Mouse (Mus musculus) ovary, postnatal 10 days (tissue): Measurements from ENCODE around the gene Ric1.
"Not testable (repeated sequence)": the region's sequence is repeated elsewhere in the genome, so short reads cannot be mapped to it uniquely, and the experiment has no call there.

ENCODE experiments used
- DNase-seq: peaks from one replicate; pipeline ENCODE4 v3.0.0; 2022; ENCODE audit warnings: low spot score

The Ric1 gene

DNA sequence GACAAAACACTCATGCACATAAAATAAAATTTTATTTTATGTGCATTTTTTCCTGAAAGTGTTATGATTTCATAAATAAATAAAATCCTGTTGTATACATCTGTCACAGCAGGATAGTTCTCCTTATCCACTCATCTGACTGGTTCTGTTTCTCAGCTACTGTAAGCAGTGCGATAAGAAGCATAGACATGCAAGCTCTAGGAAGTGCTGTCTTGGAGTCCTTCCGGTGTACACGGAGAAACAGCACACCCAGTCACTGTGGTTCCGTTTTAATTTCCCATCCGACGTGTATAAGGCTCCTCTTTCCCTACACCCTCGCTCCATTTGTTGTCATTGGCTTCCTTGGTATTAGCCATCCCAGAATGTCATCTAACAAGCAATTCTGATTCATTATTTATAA lies 24.2 kb upstream of the Ric1 start:
- no peak for DNase-seq

DNA sequence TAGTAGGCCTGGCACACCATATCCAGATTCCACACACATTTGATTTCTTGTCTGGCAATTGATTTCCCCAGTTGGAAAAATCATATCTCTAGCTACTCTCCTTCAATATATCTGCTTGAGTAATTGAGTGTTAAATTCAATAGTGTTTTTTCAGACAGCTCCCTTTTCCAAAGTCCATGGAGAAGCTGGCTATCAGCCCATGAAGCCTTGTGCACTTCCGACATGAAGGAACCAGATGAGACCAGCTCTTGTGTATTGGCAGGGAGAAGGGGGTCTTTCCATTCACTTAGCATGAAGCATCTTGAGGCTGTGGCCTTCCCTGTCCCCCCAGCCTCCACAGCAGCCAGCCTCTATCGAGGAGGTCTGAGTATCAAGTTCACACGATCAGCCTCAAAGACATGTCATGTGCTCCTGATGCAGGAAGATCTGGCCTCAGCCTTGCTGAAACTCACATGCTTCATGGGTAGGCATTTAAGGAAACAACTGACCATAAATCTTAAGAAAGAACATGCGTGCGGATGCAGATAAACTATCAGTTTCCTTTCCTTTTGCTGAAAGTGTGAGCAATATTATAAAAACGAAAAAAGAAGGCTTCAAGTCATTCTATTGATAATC lies 23.1 kb upstream of the Ric1 start:
- no peak for DNase-seq

- DNase-seq, result no peak
Measured at GRCm38 (mm10) chr19:29500333-29500732, 21.7 kb upstream of the Ric1 start.

DNA sequence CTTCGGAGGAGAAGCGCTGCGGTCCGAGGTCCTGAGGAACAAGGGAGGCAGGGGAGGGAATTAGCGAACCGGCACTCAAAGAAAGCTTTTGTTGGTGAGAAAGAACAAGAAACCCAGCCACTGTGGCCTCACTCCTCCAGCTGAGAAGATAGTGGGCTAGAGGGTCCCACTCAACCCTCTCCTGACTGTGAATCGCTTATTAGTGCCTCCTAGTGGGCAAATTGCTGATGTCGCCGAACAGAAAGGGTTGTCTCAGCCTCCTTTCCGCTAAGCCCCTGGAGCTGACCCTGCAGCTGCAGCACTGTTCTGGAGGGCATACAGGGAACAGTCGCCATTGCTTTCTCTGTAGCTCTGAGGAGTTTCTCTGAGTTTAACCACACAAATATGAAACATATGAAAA lies 21.0 kb upstream of the Ric1 start:
- DNase-seq, result no peak

GRCm38 (mm10) chr19:29501507-29501906 lies 20.6 kb upstream of the Ric1 start:
- peak; percentile 57 for DNase-seq

DNA sequence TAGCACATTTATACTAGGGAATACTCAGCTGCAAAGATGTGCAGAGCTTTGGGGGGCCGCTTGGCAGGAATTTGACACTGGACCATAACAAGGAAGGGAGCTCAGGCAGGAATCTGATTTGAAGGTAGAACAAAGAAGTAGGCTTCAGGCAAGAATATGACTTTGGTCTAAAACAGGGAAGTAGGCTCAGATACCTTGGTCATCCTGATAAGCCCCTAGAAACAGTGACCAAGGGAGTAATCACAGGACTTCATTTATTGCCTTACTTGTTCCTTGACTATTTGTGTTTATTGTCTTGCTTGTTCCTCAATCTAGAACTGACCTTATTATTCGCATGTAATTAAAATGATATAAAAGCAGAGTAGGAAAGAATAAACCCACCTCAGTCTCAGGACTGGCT lies 18.0 kb upstream of the Ric1 start:
- no peak for DNase-seq

GRCm38 (mm10) chr19:29505617-29506016 lies 16.5 kb upstream of the Ric1 start:
- no peak for DNase-seq

DNA sequence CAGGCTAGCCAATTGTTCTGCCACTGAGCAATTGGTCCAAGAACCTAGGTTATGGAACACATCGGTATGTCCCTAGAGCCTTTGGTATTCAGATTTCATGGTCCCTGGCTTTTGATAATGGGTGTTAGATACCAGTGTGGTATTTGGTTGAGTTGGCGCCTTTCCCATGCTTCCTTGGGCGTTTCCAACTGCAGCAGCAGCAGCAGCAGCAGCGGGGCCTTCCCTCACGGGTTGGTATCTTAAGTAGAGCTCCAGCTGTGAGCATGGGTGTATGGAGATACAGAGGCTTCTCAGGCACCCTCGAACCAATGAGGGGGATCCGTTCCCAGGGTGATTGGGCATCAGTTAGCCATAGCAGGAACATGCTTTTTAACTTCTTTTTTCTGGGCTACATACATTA lies 13.9 kb upstream of the Ric1 start:
- no peak for DNase-seq

GRCm38 (mm10) chr19:29509857-29510256 lies 12.2 kb upstream of the Ric1 start:
- no peak for DNase-seq

GRCm38 (mm10) chr19:29511826-29512225 lies 10.3 kb upstream of the Ric1 start:
- no peak for DNase-seq

DNA sequence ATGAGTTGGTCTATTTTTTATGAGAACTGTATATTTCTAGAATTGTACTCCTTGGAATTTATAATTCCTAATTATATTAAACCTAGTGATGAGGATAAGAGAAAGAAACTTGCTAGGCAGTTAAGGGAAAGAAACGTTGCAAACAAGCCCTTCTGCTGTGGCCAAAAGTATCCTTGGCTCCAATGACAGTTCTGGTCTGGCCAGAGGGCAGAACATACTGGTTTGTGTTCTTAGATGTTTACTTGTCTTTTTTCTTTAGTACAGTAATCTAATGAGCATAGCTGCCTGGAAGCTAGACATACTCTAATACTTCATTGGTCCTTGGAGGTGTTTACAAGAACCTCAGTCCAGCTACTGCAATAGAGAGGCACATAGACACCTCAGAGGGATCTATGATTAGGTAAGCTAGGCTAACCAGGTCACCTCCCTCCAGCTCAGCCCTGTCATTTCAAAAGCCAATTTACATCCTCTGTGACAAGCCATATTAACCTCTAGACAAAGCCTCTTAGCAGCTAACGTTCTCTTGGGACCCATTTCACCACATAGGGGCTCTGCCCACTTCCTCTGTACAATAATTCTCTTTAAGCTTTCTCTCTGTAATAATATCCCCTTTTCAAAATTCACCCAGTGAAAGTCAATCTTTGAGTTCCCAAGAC lies 8.8 kb upstream of the Ric1 start:
- no peak for DNase-seq

GRCm38 (mm10) chr19:29514130-29514529 lies 8.0 kb upstream of the Ric1 start:
- DNase-seq, result no peak

DNA sequence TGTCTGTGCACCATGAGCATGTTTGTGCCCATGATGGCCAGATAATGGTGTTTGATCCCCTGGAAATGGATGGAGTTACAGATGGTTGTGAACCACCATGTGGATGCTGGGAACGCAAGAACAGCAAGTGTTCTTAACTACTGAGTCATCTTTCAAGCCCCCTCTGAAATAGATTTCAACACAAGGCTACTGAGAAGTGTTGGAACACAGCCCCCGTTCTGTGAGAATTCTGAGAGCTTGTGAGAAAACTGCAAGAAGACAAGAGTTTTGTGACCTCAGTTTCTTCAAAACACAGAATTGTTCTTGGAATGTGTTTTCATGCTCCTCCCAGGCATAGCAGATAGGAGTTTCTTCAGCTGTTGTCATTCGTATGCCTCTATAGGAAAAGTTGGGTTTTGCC lies 6.7 kb upstream of the Ric1 start:
- DNase-seq, result no peak

DNA sequence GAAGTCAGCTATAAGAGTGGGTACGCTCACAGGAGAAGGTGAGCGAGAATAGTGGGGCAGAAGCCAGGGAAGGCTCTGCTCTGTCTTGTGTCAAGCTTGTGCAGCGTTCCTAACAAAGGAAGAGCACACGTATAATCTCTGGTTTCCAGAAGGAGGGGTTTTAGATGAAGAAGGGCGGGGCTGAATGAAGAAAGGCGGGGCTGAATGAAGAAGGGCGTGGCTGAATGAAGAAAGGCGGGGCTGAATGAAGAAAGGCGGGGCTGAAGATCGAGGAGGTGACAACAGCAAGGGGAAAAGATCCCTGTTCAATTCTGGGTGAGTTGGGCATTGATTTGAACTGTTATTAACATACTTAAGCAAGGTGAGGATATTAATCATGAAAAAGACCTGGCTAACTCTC lies 6.1 kb upstream of the Ric1 start:
- no peak for DNase-seq

DNA sequence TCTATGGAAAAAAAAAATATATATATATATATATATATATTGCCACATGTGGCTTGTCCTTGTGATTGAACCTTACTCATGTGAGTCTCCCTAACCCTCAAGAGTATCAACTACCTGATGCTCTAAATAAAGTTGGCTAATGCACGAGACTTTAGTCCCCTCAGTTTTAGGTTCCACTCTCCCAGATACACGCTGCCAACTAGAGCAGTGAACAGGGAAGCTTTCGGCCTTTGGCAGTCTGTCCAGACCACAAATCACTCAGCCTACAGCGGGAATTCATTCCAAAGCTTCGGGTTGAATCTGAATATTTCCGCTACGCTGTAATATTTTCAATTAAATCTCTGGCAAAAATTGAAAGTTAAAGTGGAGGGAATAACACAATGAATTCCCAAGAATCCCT lies 3.7 kb upstream of the Ric1 start:
- DNase-seq, result no peak

DNA sequence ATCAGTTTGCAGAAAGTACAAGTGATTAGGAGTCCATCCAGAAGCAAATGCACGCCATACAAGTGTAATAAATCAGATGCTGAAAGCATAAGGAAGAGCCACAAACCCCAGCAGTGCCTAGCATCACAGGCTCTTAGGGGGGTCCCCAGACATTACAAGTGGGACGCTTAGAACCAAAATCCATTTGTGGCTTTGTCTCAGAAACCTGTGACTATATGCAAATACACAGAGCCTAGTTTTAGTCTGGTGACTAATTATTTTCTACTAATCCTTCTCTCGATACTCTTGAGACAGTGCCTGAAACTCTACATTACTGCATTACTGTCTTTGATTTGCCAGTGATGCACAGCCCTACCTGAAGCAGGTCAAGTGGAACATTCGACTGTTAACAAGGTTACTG lies 3.2 kb upstream of the Ric1 start:
- no peak for DNase-seq

GRCm38 (mm10) chr19:29520996-29521560 lies 1.0 kb upstream of the Ric1 start:
- no peak for DNase-seq

- DNase-seq, result peak; percentile 48
Measured at GRCm38 (mm10) chr19:29522445-29523229, 555 bp downstream of the Ric1 start.

DNA sequence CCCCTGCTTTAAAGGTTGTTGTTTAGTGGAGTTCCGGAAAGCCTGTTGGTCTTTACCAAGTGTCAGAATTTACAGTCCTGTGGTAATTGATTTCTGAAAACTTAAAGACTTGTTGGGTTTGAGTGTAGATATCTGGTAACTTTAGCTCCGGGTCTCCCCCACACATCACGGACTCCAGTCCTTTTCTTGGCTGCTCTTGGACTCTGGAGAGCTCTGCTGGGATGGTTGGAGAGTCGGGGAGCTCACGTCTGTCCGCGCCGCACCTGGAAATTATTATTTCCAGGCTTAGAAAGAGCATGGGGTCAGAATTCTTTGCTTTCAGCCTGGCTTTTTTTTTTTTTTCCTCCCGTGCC lies 1.1 kb downstream of the Ric1 start:
- no peak for DNase-seq

DNA sequence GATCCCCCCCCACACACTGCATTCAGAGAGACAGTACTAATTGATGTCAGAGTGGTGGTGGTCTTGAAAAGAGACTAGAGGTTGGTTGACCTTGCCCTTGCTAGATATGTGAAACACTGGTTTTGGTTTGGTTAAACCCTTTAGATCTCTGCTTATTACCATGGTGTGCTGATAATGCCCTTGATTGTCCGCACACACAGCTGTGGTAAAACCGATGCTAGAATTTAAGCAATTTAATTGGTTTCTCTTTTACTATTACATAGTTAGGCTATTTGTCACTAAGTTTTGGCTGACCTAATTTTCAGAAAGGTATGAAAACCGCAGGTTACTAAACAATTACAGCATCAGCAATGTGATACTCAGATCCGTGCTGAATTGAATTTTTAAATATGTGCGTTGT lies 1.6 kb downstream of the Ric1 start:
- DNase-seq, result no peak

DNA sequence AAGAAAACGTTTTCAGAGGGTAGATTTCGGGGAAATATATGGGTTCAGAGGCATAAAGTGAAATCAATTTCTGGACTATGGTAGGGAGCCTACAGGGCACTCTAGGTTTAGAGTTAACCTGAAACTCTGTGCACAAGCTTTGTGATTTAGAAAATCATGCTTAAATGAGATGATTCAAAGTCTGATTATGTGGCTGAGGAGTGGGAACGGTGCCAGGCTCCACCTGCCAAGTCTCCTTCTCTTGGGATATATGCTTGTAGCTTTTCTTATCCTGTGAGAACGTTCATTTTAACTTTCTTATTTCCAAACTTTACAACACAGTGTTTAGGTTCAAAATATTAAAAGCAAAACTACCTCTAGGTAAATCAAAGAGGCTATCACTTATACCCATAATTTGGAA lies 2.5 kb downstream of the Ric1 start:
- DNase-seq, result no peak

- DNase-seq, result not testable (repeated sequence)
Measured at GRCm38 (mm10) chr19:29525588-29525987, 3.5 kb downstream of the Ric1 start.

DNA sequence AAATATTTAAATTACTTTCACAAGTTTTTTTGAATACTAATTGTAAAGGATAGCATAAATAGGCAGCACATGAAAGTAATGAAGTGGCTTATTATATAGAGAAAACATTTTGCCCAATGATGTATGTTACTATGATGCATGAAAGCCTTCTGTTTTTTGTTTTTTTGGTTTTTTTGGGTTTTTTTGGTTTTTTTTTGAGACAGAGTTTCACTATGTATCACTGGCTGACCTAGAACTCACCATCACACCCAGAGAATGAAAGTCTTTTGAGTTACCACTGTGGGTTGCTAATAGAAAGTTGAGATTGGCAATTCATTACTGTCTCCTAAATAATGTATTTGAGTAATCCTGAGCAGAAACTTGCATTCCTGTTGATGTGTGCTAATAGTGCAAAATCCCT lies 4.8 kb downstream of the Ric1 start:
- DNase-seq, result no peak
